Mouse (Mus musculus) cerebellum, postnatal 25 days (tissue): ENCODE measurements at regions not wholly inside any gene's neighbourhood (a gene's known extent, or its start where the extent isn't known, plus 50 kb on each side); places are given as distances from the start of the nearest gene placed in this dataset.

Experiments used
- DNase-seq, 2 experiments: peaks; one replicate each; pipeline ENCODE4 v3.0.0; 2021; ENCODE audit warnings: mixed read lengths in 2 of 2

- DNase-seq = no peak
Observed at GRCm38 (mm10) chr7:74687303-74688115, 132.9 kb upstream of the Slco3a1 start.

GRCm38 (mm10) chr7:74683979-74684378 is 129.4 kb upstream of the Slco3a1 start:
- no peak for DNase-seq

GRCm38 (mm10) chr7:74673626-74674295 is 119.2 kb upstream of the Slco3a1 start:
- DNase-seq = peak; percentile 35 to 60

- no peak for DNase-seq
Observed at GRCm38 (mm10) chr7:74669110-74669509, 114.5 kb upstream of the Slco3a1 start.

GRCm38 (mm10) chr7:74667106-74667505 is 112.5 kb upstream of the Slco3a1 start:
- peak in 1 of 2 experiments; percentile 2 for DNase-seq

- no peak for DNase-seq
Observed at GRCm38 (mm10) chr7:74663820-74664219, 109.2 kb upstream of the Slco3a1 start.

- no peak for DNase-seq
Observed at GRCm38 (mm10) chr7:74647310-74647709, 92.7 kb upstream of the Slco3a1 start.

- peak; percentile 31 to 51 for DNase-seq
Observed at GRCm38 (mm10) chr7:74640171-74640570, 85.6 kb upstream of the Slco3a1 start.

GRCm38 (mm10) chr7:74632217-74632616 is 77.6 kb upstream of the Slco3a1 start:
- no peak for DNase-seq

GRCm38 (mm10) chr7:74628799-74629468 is 74.4 kb upstream of the Slco3a1 start:
- DNase-seq = no peak
